In genomic region chr11:43626927-43627645, GRCm38 (mm10) we compare ENCODE assay signal across 9 mouse cellular contexts. TPM values are rescaled to one million over a fixed set of nuclear protein-coding genes. Genes with fewer than 3 reads are reported as not detected.
DNase-seq lines count a peak whose midpoint lies in the region; ATAC-seq lines count a peak whose summit lies in the region.
"Had no signal": no experiment of that assay in that cellular context is flagged by ENCODE, and none has a peak within 500 bp of the region (broad histone marks: within the 10 kb centered on the region; RNA-seq: fewer than 3 reads in every experiment).

No protein-coding gene starts in this region.

- H3K4me3 ChIP-seq in kidney, embryonic 14.5 days (ENCODE audit: low read length) = 0 out of 2 replicates have a peak overlapping the region, but pooled peaks have one; percentile 12
- 0 out of 2 replicates have a peak overlapping the region, but pooled peaks have one; percentile 12 for H3K4me3 ChIP-seq in hindbrain, embryonic 13.5 days
- H3K4me3 ChIP-seq in midbrain, embryonic 16.5 days (ENCODE audit: low read depth, low read length) = no peak overlapping the region

- H3K27ac ChIP-seq in kidney, embryonic 14.5 days (ENCODE audit: low read depth, low read length) = peak overlapping the region; percentile 63; the same call in 1 of the 2 replicates
- H3K27ac ChIP-seq in hindbrain, embryonic 13.5 days = peak overlapping the region; percentile 65
- peak overlapping the region; percentile 4 for H3K27ac ChIP-seq in midbrain, embryonic 16.5 days (ENCODE audit: low read length)

- H3K36me3 ChIP-seq in kidney, embryonic 14.5 days (ENCODE audit: control insufficient read depth, insufficient read depth, low read length) = no peaks in the 10 kb centered on the region
- H3K36me3 ChIP-seq in hindbrain, embryonic 13.5 days = no peaks in the 10 kb centered on the region
- no peaks in the 10 kb centered on the region for H3K36me3 ChIP-seq in midbrain, embryonic 16.5 days (ENCODE audit: control insufficient read depth, insufficient read depth, low read length)

- no peak for ATAC-seq in kidney, embryonic 14.5 days (ENCODE audit: low FRiP score, low TSS enrichment)
- ATAC-seq in hindbrain, embryonic 13.5 days (ENCODE audit: low FRiP score) = no peak
- peak; percentile 34; the same call in 1 of the 2 replicates for ATAC-seq in midbrain, embryonic 16.5 days
- ATAC-seq: Patski had no signal

- H3K27me3 ChIP-seq in kidney, embryonic 14.5 days (ENCODE audit: control insufficient read depth, insufficient read depth, low read length) = no peaks in the 10 kb centered on the region
- 0 out of 2 replicates have a peak, but pooled peaks cover 3% of the 10 kb centered on the region for H3K27me3 ChIP-seq in hindbrain, embryonic 13.5 days
- H3K27me3 ChIP-seq in midbrain, embryonic 16.5 days (ENCODE audit: control insufficient read depth, insufficient read depth, low read depth, low read length) = no peaks in the 10 kb centered on the region
- H3K27me3 ChIP-seq: Patski had no signal

- peaks cover 14% of the 10 kb centered on the region for H3K4me1 ChIP-seq in kidney, embryonic 14.5 days (ENCODE audit: control insufficient read depth, insufficient read depth, low read length)
- H3K4me1 ChIP-seq in hindbrain, embryonic 13.5 days (replicated peaks) = peaks cover 17% of the 10 kb centered on the region
- H3K4me1 ChIP-seq in midbrain, embryonic 16.5 days (ENCODE audit: control insufficient read depth, insufficient read depth, low read length) = peaks cover 10% of the 10 kb centered on the region

- 31% methylated on average over 18 of the region's 18 CpGs for WGBS in kidney, embryonic 14.5 days
- WGBS in hindbrain, embryonic 13.5 days = 39% methylated on average over 18 of the region's 18 CpGs
- WGBS in midbrain, embryonic 16.5 days = 26% methylated on average over 18 of the region's 18 CpGs

- no peak for DNase-seq in kidney, postnatal 36 days
- peak; percentile 24 to 41 for DNase-seq in cerebellum, postnatal 36 days
- DNase-seq in layer of hippocampus, postnatal 10 days (ENCODE audit: low spot score in 2 of 2) = no peak
- DNase-seq in T-cell, adult 2 months (ENCODE audit: low spot score) = no peak
- no peak for DNase-seq in left cerebral cortex, postnatal 10 days (ENCODE audit: extremely low spot score in 1 of 2, low spot score in 2 of 2)

- H3K9me3 ChIP-seq in kidney, embryonic 14.5 days (ENCODE audit: control insufficient read depth, low read length) = no peaks in the 10 kb centered on the region
- H3K9me3 ChIP-seq in hindbrain, embryonic 13.5 days = no peaks in the 10 kb centered on the region
- no peaks in the 10 kb centered on the region for H3K9me3 ChIP-seq in midbrain, embryonic 16.5 days (replicated peaks; ENCODE audit: control insufficient read depth, low read length, poor library complexity, severe bottlenecking)

- peak overlapping the region; percentile 29 for H3K4me2 ChIP-seq in kidney, embryonic 14.5 days (replicated peaks; ENCODE audit: low read depth, low read length)
- H3K4me2 ChIP-seq in hindbrain, embryonic 13.5 days = peak overlapping the region; percentile 42
- peak overlapping the region; percentile 44 for H3K4me2 ChIP-seq in midbrain, embryonic 16.5 days (ENCODE audit: low read length)

- intact Hi-C loops in left cerebral cortex, postnatal 10 days (cut with DNase I) = loop anchor here (5.0 kb wide), 1 partner anchor 55 kb away; the partner anchor contains the start of gene Pwwp2a

- H3K9ac ChIP-seq in kidney, embryonic 14.5 days (ENCODE audit: low read depth, low read length) = peak overlapping the region; percentile 25; the same call in 1 of the 2 replicates
- H3K9ac ChIP-seq in hindbrain, embryonic 13.5 days = peak overlapping the region; percentile 35; the same call in 1 of the 2 replicates
- H3K9ac ChIP-seq in midbrain, embryonic 16.5 days (ENCODE audit: low read depth, low read length) = peak overlapping the region; percentile 1; the same call in 1 of the 2 replicates

RNA-seq across cellular contexts. Expression of gene Fabp6, which starts 25.7 kb away (rescaled TPM):
- not detected in 2 replicates for polyA plus RNA-seq in kidney, embryonic 14.5 days (2014; fragmentation: Nextera tagmentation; extraction: Ambion mirVana)
- not detected in 2 replicates for polyA plus RNA-seq in hindbrain, embryonic 13.5 days (2015; fragmentation: Nextera tagmentation; extraction: Ambion mirVana)
- not detected in 2 replicates for polyA plus RNA-seq in midbrain, embryonic 16.5 days (2015; fragmentation: Nextera tagmentation; extraction: Ambion mirVana)
- total RNA-seq in layer of hippocampus, postnatal 10 days (2021) = not detected
- total RNA-seq in left cerebral cortex, postnatal 10 days (2021) = not detected

RNA-seq across cellular contexts. Expression of gene 4933415A04Rik, which starts 40.2 kb away (rescaled TPM):
- 9.0 and 9.9 TPM in 2 replicates for polyA plus RNA-seq in kidney, embryonic 14.5 days (2014; fragmentation: Nextera tagmentation; extraction: Ambion mirVana)
- polyA plus RNA-seq in hindbrain, embryonic 13.5 days (2015; fragmentation: Nextera tagmentation; extraction: Ambion mirVana) = 6.1 and 7.2 TPM in 2 replicates
- 3.0 and 3.2 TPM in 2 replicates for polyA plus RNA-seq in midbrain, embryonic 16.5 days (2015; fragmentation: Nextera tagmentation; extraction: Ambion mirVana)
- 1 to 10 TPM; 1.9 to 2.6 TPM for total RNA-seq in layer of hippocampus, postnatal 10 days (2021)
- total RNA-seq in left cerebral cortex, postnatal 10 days (2021) = 1 to 10 TPM; 1.6 TPM

RNA-seq across cellular contexts. Expression of gene Pwwp2a, which starts 54.7 kb away (rescaled TPM):
- polyA plus RNA-seq in kidney, embryonic 14.5 days (2014; fragmentation: Nextera tagmentation; extraction: Ambion mirVana) = 44.9 and 50.1 TPM in 2 replicates
- 33.4 and 36.3 TPM in 2 replicates for polyA plus RNA-seq in hindbrain, embryonic 13.5 days (2015; fragmentation: Nextera tagmentation; extraction: Ambion mirVana)
- 24.5 and 29.0 TPM in 2 replicates for polyA plus RNA-seq in midbrain, embryonic 16.5 days (2015; fragmentation: Nextera tagmentation; extraction: Ambion mirVana)
- total RNA-seq in layer of hippocampus, postnatal 10 days (2021) = 10 to 100 TPM; 66.0 to 70.0 TPM
- 10 to 100 TPM; 59.1 to 59.3 TPM for total RNA-seq in left cerebral cortex, postnatal 10 days (2021)

Comparison
In these comparisons a context has a peak if more than half of its experiments do, and no peak if none do; other contexts are left out.
1. H3K27ac ChIP-seq: peak in every context shown above with its lines; median percentile 65 in hindbrain, embryonic 13.5 days; 63 in kidney, embryonic 14.5 days; 4 in midbrain, embryonic 16.5 days.
2. DNase-seq: peak in cerebellum, postnatal 36 days (2 of 2); none in kidney, postnatal 36 days (0 of 2), layer of hippocampus, postnatal 10 days (0 of 2), T-cell, adult 2 months (single experiment) and left cerebral cortex, postnatal 10 days (0 of 2).
3. Peak in every context shown above with its lines, with median percentiles within 50 percentile points of each other: H3K4me2 ChIP-seq and H3K9ac ChIP-seq.